Mouse (Mus musculus) heart, postnatal 14 days (tissue): Measurements from ENCODE around the gene Gm21518. TPM values are rescaled to one million over a fixed set of nuclear protein-coding genes. Genes with fewer than 3 reads are reported as not detected.
"Not testable (repeated sequence)": the region's sequence is repeated elsewhere in the genome, so short reads cannot be mapped to it uniquely, and the experiment has no call there.

ENCODE experiments used
- DNase-seq, 2 experiments: peaks; one replicate each; pipeline ENCODE4 v3.0.0; 2021 to 2022
- intact Hi-C: fragments of 180-260 bp; cut with DNase I; formaldehyde crosslinking; loops from one replicate; pipeline ENCODE4 v1.15.1; 2025
- long read RNA-seq, 2 experiments: library from polyadenylated mRNA; stranded (forward); transcript quantifications; one replicate each; pipeline ENCODE4 v2.0.0; 2021
- total RNA-seq, 2 experiments: library from RNA; stranded (reverse); gene quantifications; 2 replicates each; pipeline ENCODE4 v1.2.3; 2021

Gm21518 gene
- not detected for total RNA-seq
- long read RNA-seq, experiment 1: 0 reads
- long read RNA-seq, experiment 2: 0 reads

GRCm38 (mm10) chrY:62190566-62190965, at the start of gene Gm21518:
Gene Gm21518 (plus strand): TSS chrY:62190866.
- intact Hi-C loops, DNase-seq: not testable (repeated sequence)
